Comparison of ENCODE assay signal across 26 mouse cellular contexts in genomic region chr5:32361441-32362235, GRCm38 (mm10).
DNase-seq lines count a peak whose midpoint lies in the region; ATAC-seq and TF ChIP-seq lines count a peak whose summit lies in the region.
"Had no signal": no experiment of that assay in that cellular context is flagged by ENCODE, and none has a peak within 500 bp of the region (broad histone marks: within the 10 kb centered on the region; RNA-seq: fewer than 3 reads in every experiment).

No protein-coding gene starts in this region.

- ATAC-seq in megakaryocyte progenitor cell, adult 5-6 weeks (replicated peaks; ENCODE audit: poor library complexity), result no peak
- ATAC-seq: forebrain, embryonic 16.5 days; intestine, embryonic 15.5 days had no signal

- no peak for DNase-seq in gastrocnemius, adult 2 months
- no peak for DNase-seq in gastrocnemius, postnatal 25 days
- DNase-seq in 3T3-L1 (ENCODE audit: low read depth, low spot score), result peak; percentile 18
- DNase-seq in cerebellum, adult 11 months, result peak; percentile 65
- peak; percentile 78 to 87 for DNase-seq in cerebellum, postnatal 10 days
- no peak for DNase-seq in spleen, postnatal 14 days (ENCODE audit: low spot score in 2 of 2)
- no peak for DNase-seq in limb, embryonic 10.5 days (ENCODE audit: low spot score)
- DNase-seq: adrenal gland, adult 2 months; embryo, embryonic 11 days; gastrocnemius, postnatal 36 days; kidney, adult 9 months; kidney, postnatal 25 days; liver, embryonic 13.5 days; lung, postnatal 4 days; right cerebral cortex, adult 18-20 months; spleen, adult 18-20 months had no signal

- H3K4me3 ChIP-seq in gastrocnemius, adult 2 months, result no peak overlapping the region
- H3K4me3 ChIP-seq in limb, embryonic 10.5 days, result no peak overlapping the region
- H3K4me3 ChIP-seq: heart, embryonic 10.5 days; hindbrain, embryonic 13.5 days; intestine, embryonic 15.5 days; limb, embryonic 12.5 days; liver, embryonic 13.5 days; lung, embryonic 15.5 days; midbrain, embryonic 12.5 days; neural tube, embryonic 12.5 days; stomach, embryonic 15.5 days had no signal

- no peaks in the 10 kb centered on the region for H3K27me3 ChIP-seq in limb, embryonic 10.5 days (ENCODE audit: low read depth, poor library complexity, severe bottlenecking)
- H3K27me3 ChIP-seq: hindbrain, embryonic 13.5 days; intestine, embryonic 15.5 days; limb, embryonic 12.5 days; liver, embryonic 13.5 days; lung, embryonic 15.5 days; neural tube, embryonic 12.5 days; stomach, embryonic 15.5 days had no signal

- peak overlapping the region; percentile 80 for H3K27ac ChIP-seq in gastrocnemius, adult 2 months
- H3K27ac ChIP-seq in limb, embryonic 10.5 days, result no peak overlapping the region
- H3K27ac ChIP-seq: heart, embryonic 10.5 days; hindbrain, embryonic 13.5 days; intestine, embryonic 15.5 days; limb, embryonic 12.5 days; liver, embryonic 13.5 days; lung, embryonic 15.5 days; midbrain, embryonic 12.5 days; neural tube, embryonic 12.5 days; stomach, embryonic 15.5 days had no signal

- 91% methylated on average over 3 of the region's 3 CpGs for WGBS in limb, embryonic 10.5 days

- no peaks in the 10 kb centered on the region for H3K9me3 ChIP-seq in limb, embryonic 10.5 days (replicated peaks)
- H3K9me3 ChIP-seq: heart, embryonic 10.5 days; hindbrain, embryonic 13.5 days; intestine, embryonic 15.5 days; limb, embryonic 12.5 days; liver, embryonic 13.5 days; lung, embryonic 15.5 days; midbrain, embryonic 12.5 days; neural tube, embryonic 12.5 days; stomach, embryonic 15.5 days had no signal

- intact Hi-C loops in gastrocnemius, adult 2 months (cut with DNase I), result loop anchor here (2.0 to 5.0 kb wide), 2 partner anchors 36 to 51 kb away; no protein-coding TSS in a partner anchor

- H3K36me3 ChIP-seq in limb, embryonic 10.5 days, result no peaks in the 10 kb centered on the region
- H3K36me3 ChIP-seq: heart, embryonic 10.5 days; hindbrain, embryonic 13.5 days; intestine, embryonic 15.5 days; limb, embryonic 12.5 days; liver, embryonic 13.5 days; lung, embryonic 15.5 days; midbrain, embryonic 12.5 days; neural tube, embryonic 12.5 days; stomach, embryonic 15.5 days had no signal

- TF ChIP-seq CTCF in gastrocnemius, adult 2 months (IDR thresholded peaks at IDR 0.05), result no peak

- no peaks in the 10 kb centered on the region for H3K4me1 ChIP-seq in limb, embryonic 10.5 days
- H3K4me1 ChIP-seq: hindbrain, embryonic 13.5 days; intestine, embryonic 15.5 days; limb, embryonic 12.5 days; liver, embryonic 13.5 days; lung, embryonic 15.5 days; midbrain, embryonic 12.5 days; neural tube, embryonic 12.5 days; stomach, embryonic 15.5 days had no signal

Comparison
In these comparisons a context has a peak if more than half of its experiments do, and no peak if none do; other contexts are left out.
1. DNase-seq: peak in 3T3-L1 (single experiment), cerebellum, adult 11 months (single experiment) and cerebellum, postnatal 10 days (2 of 2); none in gastrocnemius, adult 2 months (single experiment), gastrocnemius, postnatal 25 days (single experiment), spleen, postnatal 14 days (0 of 2) and limb, embryonic 10.5 days (single experiment).